Mouse (Mus musculus) forebrain, embryonic 14.5 days (tissue): ENCODE results near the gene Sar1a. TPM values are rescaled to one million over a fixed set of nuclear protein-coding genes. Genes with fewer than 3 reads are reported as not detected.

Experiments used
- ATAC-seq: fragments of 200-750 bp; cut with Nextera tagmentation; 2 replicates; pipeline ENCODE4 v1.8.0; 2017; ENCODE audit warnings: mild to moderate bottlenecking, moderate library complexity
- DNase-seq: peaks from one replicate; pipeline ENCODE4 v3.0.0-alpha.2; 2015; ENCODE audit warnings: low spot score
- H3K27ac ChIP-seq: fragments of 300-500 bp; sonication (generic); 2 replicates; pipeline ENCODE4 v1.5.1; 2014; ENCODE audit warnings: low read depth, mild to moderate bottlenecking, control low read depth, low read length, moderate library complexity
- H3K27me3 ChIP-seq: fragments of 300-500 bp; sonication (generic); replicated peaks from 2 replicates; pipeline ENCODE4 v1.6.1; 2014; ENCODE audit warnings: low read length, control low read depth, mixed read lengths; ENCODE audit not compliant: control insufficient read depth, insufficient read depth
- H3K36me3 ChIP-seq: fragments of 300-500 bp; sonication (generic); 2 replicates; pipeline ENCODE4 v1.6.1; 2014; ENCODE audit warnings: low read length, control low read depth; ENCODE audit not compliant: control insufficient read depth, insufficient read depth
- H3K4me1 ChIP-seq: fragments of 300-500 bp; sonication (generic); 2 replicates; pipeline ENCODE4 v1.6.1; 2014; ENCODE audit warnings: antibody characterized with exemption, low read length, control low read depth; ENCODE audit not compliant: control insufficient read depth, insufficient read depth
- H3K4me2 ChIP-seq: fragments of 300-500 bp; sonication (generic); 2 replicates; pipeline ENCODE4 v1.6.1; 2014; ENCODE audit warnings: mild to moderate bottlenecking, control low read depth, low read length
- H3K4me3 ChIP-seq: fragments of 300-500 bp; sonication (generic); 2 replicates; pipeline ENCODE4 v1.5.1; 2014; ENCODE audit warnings: low read depth, low read length, control low read depth
- H3K9ac ChIP-seq: fragments of 300-500 bp; sonication (generic); 2 replicates; pipeline ENCODE4 v1.6.1; 2014; ENCODE audit warnings: mild to moderate bottlenecking, low read length, control low read depth, moderate library complexity
- H3K9me3 ChIP-seq: fragments of 300-500 bp; sonication (generic); replicated peaks from 2 replicates; pipeline ENCODE4 v1.6.1; 2016; ENCODE audit warnings: low read length, control low read depth, mixed read lengths; ENCODE audit not compliant: control insufficient read depth
- WGBS: fragments of 180-500 bp; shearing (Covaris S2); extraction: QIAGEN DNeasy Blood & Tissue Kit; methylation state at CpG from one replicate; pipeline ENCODE4 v1.1.7; 2014; 5-methylcytosine and 5-hydroxymethylcytosine counted together
- polyA plus RNA-seq: library from polyadenylated mRNA; unstranded; fragments of >200 nt; fragmentation: Nextera tagmentation; extraction: Ambion mirVana; gene quantifications from 2 replicates; pipeline ENCODE4 v1.2.1, GENCODE M21; 2014

Gene Sar1a
- polyA plus RNA-seq, 1 experiment from 2014 or later = 245 TPM

DNA sequence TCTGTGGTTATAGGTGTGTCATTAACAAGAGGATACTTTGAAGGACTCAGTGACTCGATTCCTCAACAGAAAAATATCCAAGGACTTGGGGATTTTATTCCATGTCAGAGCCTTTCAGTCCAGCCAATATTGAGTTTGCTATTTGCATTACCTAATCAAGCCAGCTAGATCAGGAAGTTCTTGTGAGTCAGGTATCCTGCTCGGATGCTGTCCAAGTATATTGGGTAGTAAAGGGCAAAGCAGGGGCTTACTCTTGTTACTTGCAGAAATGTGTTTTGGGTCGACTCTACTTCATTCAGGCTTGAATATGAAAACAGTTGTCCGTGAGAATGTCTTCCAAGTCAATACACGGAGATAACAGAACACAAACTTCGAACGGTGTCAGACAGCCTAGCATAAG lies 25.4 kb upstream of the Sar1a start:
- Histone ChIP-seq H3K27me3 (no peaks in the 10 kb centered on the region), H3K4me1 (no peaks in the 10 kb centered on the region), H3K36me3 (peaks cover 33% of the 10 kb centered on the region), H3K9me3 (no peaks in the 10 kb centered on the region), H3K27ac (no peak overlapping the region), H3K9ac (no peak overlapping the region), H3K4me2 (no peak overlapping the region), H3K4me3 (no peak overlapping the region)
- ATAC-seq = no peak
- DNase-seq = no peak
- 94% methylated on average over 7 of the region's 7 CpGs for WGBS

DNA sequence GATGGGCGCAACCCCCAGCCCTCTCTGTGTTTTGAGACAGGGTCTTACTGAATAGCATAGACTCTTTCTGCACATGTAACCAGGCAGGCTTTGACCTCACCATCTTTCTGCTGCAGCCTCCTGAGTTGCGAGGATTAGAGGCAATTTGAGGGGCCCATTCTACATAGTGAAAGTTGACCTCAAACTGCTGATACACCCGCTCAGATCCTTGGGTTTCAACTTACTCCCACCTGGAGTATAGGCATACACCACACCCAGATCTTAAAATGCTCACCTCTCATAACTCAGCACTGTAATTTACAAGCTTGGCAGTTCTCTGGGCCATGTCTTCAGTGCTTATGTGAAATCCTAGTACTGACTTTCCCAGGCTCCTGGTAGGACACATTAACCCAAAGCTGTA lies 24.9 kb upstream of the Sar1a start:
- 94% methylated on average over 3 of the region's 3 CpGs for WGBS
- no peaks in the 10 kb centered on the region for H3K27me3 ChIP-seq
- H3K4me3 ChIP-seq = no peak overlapping the region
- H3K4me1 ChIP-seq = no peaks in the 10 kb centered on the region
- ATAC-seq (no peak), DNase-seq (no peak)
- H3K27ac ChIP-seq = no peak overlapping the region
- H3K36me3 ChIP-seq = peaks cover 38% of the 10 kb centered on the region
- H3K4me2 ChIP-seq = no peak overlapping the region
- no peak overlapping the region for H3K9ac ChIP-seq
- H3K9me3 ChIP-seq = no peaks in the 10 kb centered on the region

GRCm38 (mm10) chr10:61656928-61657882 lies 22.9 kb upstream of the Sar1a start:
- Histone ChIP-seq H3K9me3 (no peaks in the 10 kb centered on the region), H3K9ac (no peak overlapping the region), H3K27me3 (no peaks in the 10 kb centered on the region), H3K4me1 (0 out of 2 replicates have a peak, but pooled peaks cover 4% of the 10 kb centered on the region), H3K4me3 (no peak overlapping the region), H3K27ac (no peak overlapping the region), H3K36me3 (peaks cover 46% of the 10 kb centered on the region), H3K4me2 (no peak overlapping the region)
- WGBS = 91% methylated on average over 18 of the region's 18 CpGs
- ATAC-seq (no peak), DNase-seq (no peak)

DNA sequence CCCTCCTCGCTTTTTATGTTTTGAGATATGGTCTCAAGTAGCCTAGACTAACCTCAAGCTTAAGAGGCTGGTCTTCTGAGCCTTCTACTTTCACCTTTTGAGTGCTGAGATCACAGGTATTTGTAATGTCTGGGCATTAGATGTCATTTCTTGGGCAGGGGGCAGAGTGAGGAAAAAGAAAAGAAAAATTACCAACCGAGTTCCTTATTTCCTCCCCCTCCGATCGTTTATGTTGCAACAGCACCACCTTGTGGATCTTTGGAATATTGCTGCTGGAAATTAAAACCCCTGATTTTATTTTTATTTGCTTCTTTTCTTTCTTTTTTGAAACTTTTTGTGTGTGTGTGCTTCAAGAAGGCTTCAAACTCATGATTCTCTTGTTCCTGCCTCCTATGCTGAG lies 22.1 kb upstream of the Sar1a start:
- H3K4me1 ChIP-seq = 0 out of 2 replicates have a peak, but pooled peaks cover 6% of the 10 kb centered on the region
- 27% methylated on average over 4 of the region's 4 CpGs for WGBS
- H3K36me3 ChIP-seq = peaks cover 39% of the 10 kb centered on the region
- no peak overlapping the region for H3K27ac ChIP-seq
- DNase-seq (peak; percentile 73), ATAC-seq (no peak)
- H3K4me3 ChIP-seq = no peak overlapping the region
- no peak overlapping the region for H3K4me2 ChIP-seq
- H3K9me3 ChIP-seq = no peaks in the 10 kb centered on the region
- H3K9ac ChIP-seq = no peak overlapping the region
- no peaks in the 10 kb centered on the region for H3K27me3 ChIP-seq

DNA sequence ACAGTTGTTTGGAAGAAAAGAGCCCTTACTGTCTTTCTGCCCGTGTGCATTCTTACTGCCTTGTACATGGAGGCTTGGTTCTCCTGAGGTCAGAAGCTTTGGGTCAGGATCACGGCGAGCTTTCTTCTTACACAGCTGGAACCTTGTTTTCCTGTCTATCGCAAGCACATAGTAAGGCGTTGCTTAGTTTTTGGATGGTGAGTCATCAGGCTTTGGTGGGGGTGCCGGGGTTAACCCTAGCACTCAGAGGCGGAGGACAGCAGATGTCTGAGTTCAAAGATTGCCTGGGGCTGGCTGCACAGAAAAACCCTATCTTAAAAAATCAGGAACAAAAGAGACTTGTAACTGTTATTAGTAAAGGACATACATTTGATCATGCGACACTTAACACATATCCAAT lies 18.2 kb upstream of the Sar1a start:
- ATAC-seq (no peak), DNase-seq (no peak)
- Histone ChIP-seq H3K36me3 (peaks cover 59% of the 10 kb centered on the region), H3K4me2 (no peak overlapping the region), H3K27me3 (no peaks in the 10 kb centered on the region), H3K27ac (peak overlapping the region; percentile 55), H3K4me3 (no peak overlapping the region), H3K9ac (no peak overlapping the region), H3K4me1 (0 out of 2 replicates have a peak, but pooled peaks cover 6% of the 10 kb centered on the region), H3K9me3 (no peaks in the 10 kb centered on the region)
- WGBS = 73% methylated on average over 8 of the region's 8 CpGs

DNA sequence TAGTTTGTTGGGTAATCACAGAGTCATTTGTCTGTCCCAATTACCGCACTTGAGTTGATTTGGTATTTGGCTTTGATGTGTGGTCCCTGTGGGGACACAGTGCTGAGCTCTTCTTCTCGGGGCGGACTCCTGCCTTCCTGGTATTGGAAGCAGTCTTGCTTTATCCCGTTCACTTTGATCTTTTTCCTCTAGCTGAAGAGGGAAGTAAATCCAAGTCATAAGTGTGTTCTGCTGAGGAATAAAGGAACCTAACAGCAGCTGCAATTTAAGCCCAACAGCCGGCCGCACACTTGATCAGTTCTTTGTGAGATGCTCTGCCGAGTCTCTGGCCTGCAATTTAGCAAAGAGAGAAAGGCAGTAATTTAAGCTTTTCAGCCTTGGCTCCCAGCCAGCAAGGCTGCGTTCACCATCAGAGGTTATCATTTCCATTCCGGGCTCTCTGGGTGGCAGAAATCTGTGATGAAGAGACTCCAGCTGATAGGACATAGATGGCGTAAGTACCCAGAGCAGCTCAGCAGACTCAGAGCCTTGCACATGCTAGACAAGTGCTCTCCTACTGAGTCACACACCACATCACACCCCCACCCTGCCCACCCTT lies 17.6 kb upstream of the Sar1a start:
- DNase-seq = peak; percentile 90
- Histone ChIP-seq H3K27ac (peak overlapping the region; percentile 55), H3K4me3 (no peak overlapping the region), H3K9me3 (no peaks in the 10 kb centered on the region), H3K36me3 (peaks cover 61% of the 10 kb centered on the region), H3K4me2 (no peak overlapping the region), H3K4me1 (0 out of 2 replicates have a peak, but pooled peaks cover 6% of the 10 kb centered on the region), H3K9ac (0 out of 2 replicates have a peak overlapping the region, but pooled peaks have one; percentile 5), H3K27me3 (no peaks in the 10 kb centered on the region)
- ATAC-seq = peak; percentile 90
- 33% methylated on average over 10 of the region's 10 CpGs for WGBS

DNA sequence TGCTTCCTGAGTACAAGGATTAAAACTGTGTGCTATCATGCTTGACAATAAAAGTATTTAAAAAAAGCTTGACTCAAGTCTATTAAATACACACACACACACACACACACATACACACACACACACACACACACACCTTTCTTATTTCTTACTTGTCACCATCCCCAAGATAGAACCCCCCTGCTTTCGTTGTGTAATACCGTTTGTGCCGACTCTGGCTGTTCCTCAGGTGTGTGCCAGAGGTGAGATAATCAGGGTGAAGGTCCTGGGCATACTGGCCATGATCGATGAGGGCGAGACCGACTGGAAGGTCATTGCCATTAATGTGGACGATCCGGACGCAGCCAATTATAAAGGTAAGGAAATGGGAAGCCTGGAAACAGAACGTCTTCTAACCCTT lies 15.0 kb upstream of the Sar1a start:
- WGBS = 93% methylated on average over 10 of the region's 10 CpGs
- no peak for ATAC-seq
- no peaks in the 10 kb centered on the region for H3K9me3 ChIP-seq
- H3K9ac ChIP-seq = no peak overlapping the region
- H3K4me3 ChIP-seq = no peak overlapping the region
- 0 out of 2 replicates have a peak, but pooled peaks cover 6% of the 10 kb centered on the region for H3K4me1 ChIP-seq
- no peaks in the 10 kb centered on the region for H3K27me3 ChIP-seq
- peaks cover 72% of the 10 kb centered on the region for H3K36me3 ChIP-seq
- H3K4me2 ChIP-seq = no peak overlapping the region
- H3K27ac ChIP-seq = no peak overlapping the region
- no peak for DNase-seq

GRCm38 (mm10) chr10:61665651-61666050 lies 14.4 kb upstream of the Sar1a start:
- Histone ChIP-seq H3K9ac (no peak overlapping the region), H3K4me1 (0 out of 2 replicates have a peak, but pooled peaks cover 6% of the 10 kb centered on the region), H3K27ac (no peak overlapping the region), H3K9me3 (no peaks in the 10 kb centered on the region), H3K27me3 (no peaks in the 10 kb centered on the region), H3K4me3 (no peak overlapping the region), H3K4me2 (no peak overlapping the region), H3K36me3 (peaks cover 71% of the 10 kb centered on the region)
- ATAC-seq (no peak), DNase-seq (no peak)
- WGBS = 96% methylated on average over 3 of the region's 3 CpGs

DNA sequence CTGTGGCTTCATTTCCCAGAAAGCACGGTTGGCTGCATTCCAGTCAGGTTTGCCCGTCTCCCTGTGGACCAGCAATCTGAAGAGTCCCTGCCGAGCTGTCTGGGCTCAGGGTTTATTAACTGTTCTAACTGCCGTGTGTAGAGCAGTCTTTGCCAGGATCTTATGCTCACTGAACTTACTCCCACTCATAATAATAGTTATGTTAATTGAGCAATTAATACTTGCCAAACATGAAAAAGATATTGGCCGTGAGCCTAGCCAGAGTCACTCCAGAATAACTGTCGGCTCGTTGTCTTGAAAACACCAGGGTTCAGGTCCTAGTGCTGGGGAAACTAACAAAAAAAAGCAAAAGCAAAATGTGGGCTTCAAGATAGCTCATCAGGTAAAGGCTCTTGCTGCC lies 10.8 kb upstream of the Sar1a start:
- 36% methylated on average over 7 of the region's 7 CpGs for WGBS
- ATAC-seq = peak; percentile 42; the same call in 1 of the 2 replicates

More for the DNA sequence above, 10.8 kb upstream of the Sar1a start:
- Histone ChIP-seq H3K9me3 (no peaks in the 10 kb centered on the region), H3K36me3 (peaks cover 86% of the 10 kb centered on the region), H3K4me2 (no peak overlapping the region), H3K4me3 (no peak overlapping the region), H3K4me1 (no peaks in the 10 kb centered on the region), H3K27me3 (no peaks in the 10 kb centered on the region), H3K27ac (no peak overlapping the region), H3K9ac (no peak overlapping the region)
- DNase-seq = peak; percentile 56
